Mouse (Mus musculus): ENCODE data around the gene Mcrs1.

DNA sequence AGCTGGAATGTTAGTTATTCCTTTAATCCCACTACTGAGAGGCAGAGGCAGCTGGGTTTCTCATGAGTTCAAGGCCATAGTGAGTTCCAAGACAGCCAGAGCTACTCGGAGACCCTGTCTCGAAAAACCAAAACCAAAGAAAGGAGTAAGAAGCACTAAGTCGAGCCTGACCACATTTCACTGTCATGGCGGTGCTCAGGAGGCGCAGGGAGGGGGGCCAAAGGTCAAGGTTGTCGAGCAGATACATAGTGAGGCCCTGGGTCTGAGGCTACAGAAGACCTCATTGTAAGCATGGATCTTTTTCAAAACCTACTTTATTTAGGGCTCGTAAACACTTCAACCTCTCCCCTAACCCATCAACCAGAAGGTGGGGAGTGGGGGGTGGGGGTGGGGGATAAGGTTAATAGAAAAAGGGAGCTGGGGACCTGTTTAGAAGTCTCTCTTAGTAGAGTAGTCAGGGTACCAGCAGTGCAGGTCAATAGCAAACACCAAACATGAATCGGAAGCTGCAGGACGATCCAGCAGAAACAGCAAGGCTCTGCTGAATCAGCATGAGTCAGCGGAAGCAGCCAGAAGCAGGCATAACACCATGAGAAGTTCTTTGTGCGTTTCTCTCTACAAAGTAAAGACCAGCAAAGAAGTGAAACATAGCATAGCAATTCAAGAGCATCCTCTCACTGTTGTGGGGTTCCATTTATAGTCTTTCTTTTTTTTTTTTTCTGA lies 35.9 kb downstream of the Mcrs1 start:
- TF ChIP-seq CTCF (IDR thresholded peaks at IDR 0.05; ENCODE audit: insufficient read depth, low read length), result no peak
- no peak for TF ChIP-seq POLR2A (IDR thresholded peaks at IDR 0.05; ENCODE audit: borderline replicate concordance, extremely low read depth, low read depth, low read length)

Data from lung, adult 2 months (tissue).